Mouse (Mus musculus) G1E (cell line): ENCODE measurements around the gene Krt6a. TPM values are rescaled to one million over a fixed set of nuclear protein-coding genes. Genes with fewer than 3 reads are reported as not detected.
"Not testable (repeated sequence)": the region's sequence is repeated elsewhere in the genome, so short reads cannot be mapped to it uniquely, and the experiment has no call there.

Source experiments
- ATAC-seq: 2 replicates; pipeline ENCODE4 v1.8.0; 2016; ENCODE audit warnings: mild to moderate bottlenecking; ENCODE audit not compliant: insufficient number of reproducible peaks, poor library complexity, low FRiP score, severe bottlenecking; ENCODE audit errors: extremely low read depth
- DNase-seq: peaks from one replicate; pipeline ENCODE4 v3.0.0; 2012; ENCODE audit warnings: low spot score
- H3K27me3 ChIP-seq: 2 replicates; pipeline ENCODE4 v1.6.1; 2012; ENCODE audit warnings: mild to moderate bottlenecking, low read length, inconsistent platforms; ENCODE audit not compliant: insufficient read depth
- H3K36me3 ChIP-seq: replicated peaks from 2 replicates; pipeline ENCODE3; 2012; ENCODE audit warnings: mild to moderate bottlenecking, inconsistent platforms
- H3K4me1 ChIP-seq: 2 replicates; pipeline ENCODE4 v1.6.1; 2012; ENCODE audit warnings: low read depth, low read length, inconsistent platforms, mixed read lengths; ENCODE audit not compliant: insufficient read depth
- H3K4me3 ChIP-seq: 2 replicates; pipeline ENCODE4 v1.5.1; 2012; ENCODE audit warnings: low read depth, mild to moderate bottlenecking, inconsistent platforms, low read length, moderate library complexity, mixed read lengths
- H3K9me3 ChIP-seq: replicated peaks from 2 replicates; pipeline ENCODE4 v1.6.1; 2012; ENCODE audit warnings: inconsistent platforms
- CTCF ChIP-seq: IDR thresholded peaks from 2 replicates; pipeline ENCODE4 v1.5.1; 2012; ENCODE audit warnings: low read depth, low read length, inconsistent platforms, mixed read lengths
- GATA1 ChIP-seq: IDR thresholded peaks from 2 replicates; pipeline ENCODE4 v1.6.1; 2012; ENCODE audit warnings: borderline replicate concordance, low read length, inconsistent platforms, mixed read lengths
- GATA2 ChIP-seq: IDR thresholded peaks from 2 replicates; pipeline ENCODE4 v1.6.1; 2012; ENCODE audit warnings: low read depth, low read length, inconsistent platforms, borderline replicate concordance
- POLR2AphosphoS5 ChIP-seq: IDR thresholded peaks from 2 replicates; pipeline ENCODE4 v1.6.1; 2012; ENCODE audit warnings: low read depth, low read length, inconsistent platforms; ENCODE audit not compliant: insufficient replicate concordance
- TAL1 ChIP-seq: conservative IDR thresholded peaks from 2 replicates; pipeline ENCODE4 v1.6.1; 2012; ENCODE audit warnings: low read depth, low read length, inconsistent platforms, mixed read lengths
- polyA plus RNA-seq: library from polyadenylated mRNA; stranded (reverse); fragments of >175 nt; gene quantifications from 2 replicates; pipeline ENCODE4 v1.2.3, GENCODE M21; 2012
- total RNA-seq, 2 experiments: library from RNA; stranded (forward) in 1 of 2; stranded (reverse) in 1 of 2; fragments of 200-1000 nt in 1 of 2; fragments of >200 nt in 1 of 2; fragmentation: Nextera tagmentation in 1 of 2; gene quantifications; 2 replicates each; pipeline ENCODE4 v1.2.3; 2014 to 2017

Krt6a gene
- total and polyA plus RNA-seq, 3 experiments: not detected

- no peaks in the 10 kb centered on the region for H3K4me1 ChIP-seq
- TF ChIP-seq CTCF (no peak), TAL1 (no peak), POLR2AphosphoS5 (no peak), GATA2 (no peak), GATA1 (no peak)
- no peak for DNase-seq
- H3K9me3 ChIP-seq: peaks cover 29% of the 10 kb centered on the region
- no peak overlapping the region for H3K4me3 ChIP-seq
- ATAC-seq: no peak
- H3K27me3 ChIP-seq: no peaks in the 10 kb centered on the region
- no peaks in the 10 kb centered on the region for H3K36me3 ChIP-seq
Measured at GRCm38 (mm10) chr15:101699192-101699591, 5.1 kb upstream of the Krt6a start.

- ATAC-seq: no peak
Measured at GRCm38 (mm10) chr15:101697326-101698188, 3.5 kb upstream of the Krt6a start.

GRCm38 (mm10) chr15:101690460-101690859, 3.6 kb downstream of the Krt6a start:
- not testable (repeated sequence) for H3K27me3 ChIP-seq, DNase-seq, H3K4me1 ChIP-seq, H3K4me3 ChIP-seq, H3K36me3 ChIP-seq, H3K9me3 ChIP-seq, ATAC-seq

More at GRCm38 (mm10) chr15:101697326-101698188, 3.5 kb upstream of the Krt6a start:
- no peak for DNase-seq
- H3K4me3 ChIP-seq: no peak overlapping the region
- TF ChIP-seq TAL1: no peak
- no peak for TF ChIP-seq POLR2AphosphoS5
- no peak for TF ChIP-seq GATA1
- TF ChIP-seq GATA2: no peak
- no peak for TF ChIP-seq CTCF
- H3K9me3 ChIP-seq: peaks cover 26% of the 10 kb centered on the region
- H3K36me3 ChIP-seq: no peaks in the 10 kb centered on the region
- H3K4me1 ChIP-seq: no peaks in the 10 kb centered on the region
- H3K27me3 ChIP-seq: no peaks in the 10 kb centered on the region

- DNase-seq (no peak), ATAC-seq (no peak)
- TF ChIP-seq GATA1 (no peak), CTCF (no peak), POLR2AphosphoS5 (no peak), GATA2 (no peak), TAL1 (no peak)
- no peak overlapping the region for H3K4me3 ChIP-seq
- H3K4me1 ChIP-seq: no peaks in the 10 kb centered on the region
- H3K9me3 ChIP-seq: no peaks in the 10 kb centered on the region; the same call in 1 of the 2 replicates
- no peaks in the 10 kb centered on the region for H3K36me3 ChIP-seq
- no peaks in the 10 kb centered on the region for H3K27me3 ChIP-seq
Measured at GRCm38 (mm10) chr15:101688161-101688560, 5.9 kb downstream of the Krt6a start.

GRCm38 (mm10) chr15:101680187-101680586, 13.9 kb downstream of the Krt6a start, which contains the start of gene Krt6b:
TSS of gene Krt6b (minus strand) at chr15:101680287.
- TF ChIP-seq POLR2AphosphoS5 (no peak), GATA2 (no peak), GATA1 (no peak), TAL1 (no peak), CTCF (no peak)
- Histone ChIP-seq H3K36me3 (no peaks in the 10 kb centered on the region), H3K9me3 (peaks cover 9% of the 10 kb centered on the region), H3K4me1 (no peaks in the 10 kb centered on the region), H3K4me3 (no peak within 1 kb of the TSS), H3K27me3 (no peaks in the 10 kb centered on the region)
- DNase-seq (no peak), ATAC-seq (no peak)

- DNase-seq: no peak
- Histone ChIP-seq H3K9me3 (peaks cover 14% of the 10 kb centered on the region), H3K4me3 (no peak overlapping the region), H3K36me3 (no peaks in the 10 kb centered on the region), H3K27me3 (no peaks in the 10 kb centered on the region), H3K4me1 (no peaks in the 10 kb centered on the region)
- TF ChIP-seq GATA2 (no peak), POLR2AphosphoS5 (no peak), GATA1 (no peak), CTCF (no peak), TAL1 (no peak)
- no peak for ATAC-seq
Measured at GRCm38 (mm10) chr15:101675978-101676377, 18.1 kb downstream of the Krt6a start.
